Mouse (Mus musculus): ENCODE results near the gene Ap2a2. TPM values are rescaled to one million over a fixed set of nuclear protein-coding genes. Genes with fewer than 3 reads are reported as not detected.

The Ap2a2 gene
- polyA plus RNA-seq, 1 experiment from 2014 or later: 70.3 TPM

DNA sequence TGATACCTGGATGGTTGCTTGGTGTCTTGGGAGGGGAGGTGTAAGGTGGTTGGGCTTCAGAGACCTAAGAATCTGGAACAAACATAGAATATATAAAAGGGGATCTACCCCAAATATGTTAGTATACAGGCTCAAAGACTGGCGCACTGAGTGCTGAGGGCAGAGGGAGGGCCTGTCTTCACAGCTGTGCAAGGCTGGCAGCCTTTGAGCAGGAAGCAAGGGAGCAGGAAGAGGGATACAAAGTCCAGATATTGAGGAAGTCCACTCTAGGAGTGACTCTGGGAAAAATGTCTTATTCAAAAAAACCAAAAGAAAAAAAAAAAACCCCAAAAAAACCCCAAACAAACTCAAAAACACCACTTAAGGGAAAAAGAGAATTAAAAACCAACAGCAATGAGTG is 30.1 kb downstream of the Ap2a2 start:
- 97% methylated on average over 1 of the region's 1 CpGs for WGBS
- Histone ChIP-seq H3K36me3 (ENCODE audit: control insufficient read depth, insufficient read depth, low read length) (peaks cover 7% of the 10 kb centered on the region; the same call in 1 of the 2 replicates), H3K9me3 (ENCODE audit: control insufficient read depth, low read length) (no peaks in the 10 kb centered on the region), H3K27ac (replicated peaks; ENCODE audit: low read depth, low read length) (no peak overlapping the region), H3K9ac (ENCODE audit: low read length) (no peak overlapping the region), H3K4me2 (ENCODE audit: low read depth, severe bottlenecking) (no peak overlapping the region), H3K27me3 (ENCODE audit: control insufficient read depth, insufficient read depth, low read length) (no peaks in the 10 kb centered on the region), H3K4me3 (ENCODE audit: low read depth, low read length) (no peak overlapping the region), H3K4me1 (ENCODE audit: control insufficient read depth, insufficient read depth, low read length) (no peaks in the 10 kb centered on the region)
- ATAC-seq (ENCODE audit: insufficient number of reproducible peaks, low FRiP score, low TSS enrichment, low read depth): no peak
- no peak for DNase-seq (ENCODE audit: low spot score)

DNA sequence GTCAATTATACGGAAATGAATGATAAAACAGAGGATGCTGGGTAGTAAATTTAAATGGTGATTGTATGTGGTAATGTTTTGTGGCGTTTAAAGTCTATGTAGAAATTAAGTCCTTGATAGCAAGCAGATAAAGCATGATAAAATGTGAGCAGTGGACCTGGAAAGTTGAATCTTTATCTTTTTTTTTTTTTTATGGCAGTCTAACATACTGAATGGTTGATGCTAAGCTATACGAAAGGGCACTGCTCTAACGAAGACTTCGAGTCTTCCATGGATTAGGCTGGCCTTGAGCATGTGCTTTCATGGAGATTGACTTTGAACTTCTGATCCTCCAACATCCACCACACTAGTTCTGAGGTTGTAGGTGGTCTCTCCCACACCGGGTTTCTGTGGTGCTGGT is 31.1 kb downstream of the Ap2a2 start:
- peaks cover 7% of the 10 kb centered on the region; the same call in 1 of the 2 replicates for H3K36me3 ChIP-seq (ENCODE audit: control insufficient read depth, insufficient read depth, low read length)
- no peak for DNase-seq (ENCODE audit: low spot score)
- no peaks in the 10 kb centered on the region for H3K9me3 ChIP-seq (ENCODE audit: control insufficient read depth, low read length)
- no peak overlapping the region for H3K9ac ChIP-seq (ENCODE audit: low read length)
- ATAC-seq (ENCODE audit: insufficient number of reproducible peaks, low FRiP score, low TSS enrichment, low read depth): no peak
- H3K4me1 ChIP-seq (ENCODE audit: control insufficient read depth, insufficient read depth, low read length): no peaks in the 10 kb centered on the region
- WGBS: 90% methylated on average over 6 of the region's 6 CpGs
- no peak overlapping the region for H3K4me3 ChIP-seq (ENCODE audit: low read depth, low read length)
- H3K27me3 ChIP-seq (ENCODE audit: control insufficient read depth, insufficient read depth, low read length): no peaks in the 10 kb centered on the region
- H3K4me2 ChIP-seq (ENCODE audit: low read depth, severe bottlenecking): no peak overlapping the region
- no peak overlapping the region for H3K27ac ChIP-seq (replicated peaks; ENCODE audit: low read depth, low read length)

DNA sequence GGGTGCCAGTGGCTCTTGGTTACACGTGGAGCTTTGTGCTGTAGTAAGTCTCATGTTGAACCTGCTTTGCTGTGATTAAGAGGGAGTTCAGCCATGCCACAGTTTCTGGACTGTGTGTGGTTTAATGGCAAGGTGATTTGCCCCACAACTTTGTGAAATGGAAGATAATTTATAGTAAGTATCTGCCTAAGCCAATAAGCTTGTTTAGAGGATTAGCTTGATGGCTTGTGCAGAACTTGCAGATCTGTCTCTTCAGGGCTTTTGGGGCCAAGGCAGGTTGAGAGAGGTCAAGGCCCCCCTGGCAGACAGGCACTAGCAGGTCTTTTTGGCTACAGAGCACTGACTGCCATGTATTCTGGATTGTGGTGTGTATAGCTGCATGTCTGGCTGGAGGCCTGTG is 35.0 kb downstream of the Ap2a2 start:
- Histone ChIP-seq H3K9me3 (ENCODE audit: control insufficient read depth, low read length) (no peaks in the 10 kb centered on the region), H3K4me1 (ENCODE audit: control insufficient read depth, insufficient read depth, low read length) (no peaks in the 10 kb centered on the region), H3K4me2 (ENCODE audit: low read depth, severe bottlenecking) (no peak overlapping the region), H3K9ac (ENCODE audit: low read length) (no peak overlapping the region), H3K27ac (replicated peaks; ENCODE audit: low read depth, low read length) (no peak overlapping the region), H3K36me3 (ENCODE audit: control insufficient read depth, insufficient read depth, low read length) (peaks cover 13% of the 10 kb centered on the region; the same call in 1 of the 2 replicates), H3K4me3 (ENCODE audit: low read depth, low read length) (no peak overlapping the region), H3K27me3 (ENCODE audit: control insufficient read depth, insufficient read depth, low read length) (no peaks in the 10 kb centered on the region)
- DNase-seq (ENCODE audit: low spot score): no peak
- no peak for ATAC-seq (ENCODE audit: insufficient number of reproducible peaks, low FRiP score, low TSS enrichment, low read depth)
- WGBS: 81% methylated on average over 1 of the region's 1 CpGs

DNA sequence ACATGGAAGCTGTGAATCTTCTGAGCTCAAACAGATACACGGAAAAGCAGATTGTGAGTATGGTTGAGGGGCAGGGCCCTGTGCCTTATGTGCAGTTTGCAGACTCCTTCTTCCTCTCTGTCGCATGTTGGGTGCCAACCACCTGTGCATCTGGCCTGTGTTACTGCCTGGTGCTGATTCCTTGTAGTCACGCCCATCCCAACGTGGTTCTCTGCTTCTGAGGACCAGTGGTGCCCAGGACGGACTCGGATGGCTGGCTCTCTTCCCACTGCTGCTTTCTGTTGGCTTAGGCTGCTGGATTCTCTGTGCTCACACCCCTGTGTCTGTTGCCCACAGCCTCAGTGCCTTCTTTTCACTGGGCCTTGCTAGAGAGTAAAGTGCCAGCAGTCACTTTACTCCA is 35.6 kb downstream of the Ap2a2 start:
- Histone ChIP-seq H3K4me3 (ENCODE audit: low read depth, low read length) (no peak overlapping the region), H3K9ac (ENCODE audit: low read length) (no peak overlapping the region), H3K4me1 (ENCODE audit: control insufficient read depth, insufficient read depth, low read length) (no peaks in the 10 kb centered on the region), H3K27me3 (ENCODE audit: control insufficient read depth, insufficient read depth, low read length) (no peaks in the 10 kb centered on the region), H3K9me3 (ENCODE audit: control insufficient read depth, low read length) (no peaks in the 10 kb centered on the region), H3K27ac (replicated peaks; ENCODE audit: low read depth, low read length) (no peak overlapping the region), H3K4me2 (ENCODE audit: low read depth, severe bottlenecking) (no peak overlapping the region), H3K36me3 (ENCODE audit: control insufficient read depth, insufficient read depth, low read length) (peaks cover 17% of the 10 kb centered on the region; the same call in 1 of the 2 replicates)
- no peak for DNase-seq (ENCODE audit: low spot score)
- 95% methylated on average over 6 of the region's 6 CpGs for whole genome bisulfite sequencing
- no peak for ATAC-seq (ENCODE audit: insufficient number of reproducible peaks, low FRiP score, low TSS enrichment, low read depth)

DNA sequence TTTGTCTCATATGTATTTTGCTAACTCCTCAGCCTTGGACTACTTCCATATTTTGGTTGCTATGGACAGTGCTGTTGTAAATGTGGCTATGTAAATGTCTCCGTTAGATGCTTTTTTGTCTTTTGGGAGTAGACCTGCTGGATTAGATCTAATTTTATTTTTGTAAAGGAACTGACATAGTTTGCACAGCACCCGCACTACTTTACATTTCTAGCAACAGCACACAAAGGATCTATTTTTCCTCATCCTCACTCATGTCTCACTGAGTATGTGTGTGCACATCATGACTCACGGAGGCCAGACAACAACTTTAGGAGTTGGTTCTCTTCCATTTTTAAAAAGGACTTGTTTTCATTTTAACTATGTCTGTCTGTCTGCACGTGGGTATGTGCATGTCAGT is 45.7 kb downstream of the Ap2a2 start:
- no peaks in the 10 kb centered on the region for H3K27me3 ChIP-seq (ENCODE audit: control insufficient read depth, insufficient read depth, low read length)
- H3K27ac ChIP-seq (replicated peaks; ENCODE audit: low read depth, low read length): no peak overlapping the region
- no peak overlapping the region for H3K4me2 ChIP-seq (ENCODE audit: low read depth, severe bottlenecking)
- H3K4me3 ChIP-seq (ENCODE audit: low read depth, low read length): no peak overlapping the region
- ATAC-seq (ENCODE audit: insufficient number of reproducible peaks, low FRiP score, low TSS enrichment, low read depth) (no peak), DNase-seq (ENCODE audit: low spot score) (no peak)
- no peak overlapping the region for H3K9ac ChIP-seq (ENCODE audit: low read length)
- peaks cover 15% of the 10 kb centered on the region for H3K36me3 ChIP-seq (ENCODE audit: control insufficient read depth, insufficient read depth, low read length)
- 0 out of 2 replicates have a peak, but pooled peaks cover 5% of the 10 kb centered on the region for H3K4me1 ChIP-seq (ENCODE audit: control insufficient read depth, insufficient read depth, low read length)
- 93% methylated on average over 4 of the region's 4 CpGs for WGBS
- H3K9me3 ChIP-seq (ENCODE audit: control insufficient read depth, low read length): no peaks in the 10 kb centered on the region

DNA sequence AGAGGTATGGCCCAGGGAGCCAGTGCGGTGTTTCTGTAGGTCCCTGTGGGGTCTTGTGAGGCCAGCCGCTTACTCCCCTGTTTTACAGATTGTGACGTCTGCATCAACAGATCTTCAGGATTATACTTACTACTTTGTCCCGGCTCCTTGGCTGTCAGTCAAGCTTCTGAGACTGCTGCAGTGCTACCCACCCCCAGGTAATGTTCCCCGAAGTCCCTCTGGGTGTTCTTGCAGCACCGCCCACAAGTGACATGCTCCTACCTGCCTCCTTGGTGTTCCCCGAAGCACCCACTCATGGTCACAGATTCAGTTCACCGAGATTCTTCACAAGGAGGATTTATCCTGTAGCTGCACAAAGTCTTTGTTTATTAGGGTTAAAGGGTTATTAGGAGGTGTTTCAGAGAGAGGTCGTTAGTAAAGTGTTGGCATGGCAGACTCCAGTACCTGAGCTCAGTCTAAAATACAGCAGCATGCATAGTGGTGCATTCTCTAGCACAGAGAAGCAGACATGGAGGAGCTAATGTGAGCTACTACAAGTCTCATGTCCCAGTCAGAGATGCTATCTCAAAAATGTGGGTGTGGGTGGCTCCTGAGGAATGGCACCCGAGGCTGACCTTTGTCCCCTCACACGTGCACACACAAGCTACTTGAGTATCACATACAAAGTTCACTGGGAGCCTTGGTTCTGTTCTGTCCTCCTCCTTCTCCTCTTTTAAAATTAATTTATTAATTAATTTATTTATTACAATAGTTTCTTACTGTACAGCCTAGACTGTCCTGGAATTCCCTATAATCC is 47.9 kb downstream of the Ap2a2 start:
- H3K36me3 ChIP-seq (ENCODE audit: control insufficient read depth, insufficient read depth, low read length): peaks cover 26% of the 10 kb centered on the region
- H3K4me1 ChIP-seq (ENCODE audit: control insufficient read depth, insufficient read depth, low read length): 0 out of 2 replicates have a peak, but pooled peaks cover 5% of the 10 kb centered on the region
- H3K4me3 ChIP-seq (ENCODE audit: low read depth, low read length): no peak overlapping the region
- DNase-seq (ENCODE audit: low spot score) (no peak), ATAC-seq (ENCODE audit: insufficient number of reproducible peaks, low FRiP score, low TSS enrichment, low read depth) (no peak)
- H3K4me2 ChIP-seq (ENCODE audit: low read depth, severe bottlenecking): no peak overlapping the region
- peak overlapping the region; percentile 21; the same call in 1 of the 2 replicates for H3K27ac ChIP-seq (replicated peaks; ENCODE audit: low read depth, low read length)
- no peaks in the 10 kb centered on the region for H3K27me3 ChIP-seq (ENCODE audit: control insufficient read depth, insufficient read depth, low read length)
- WGBS: 73% methylated on average over 11 of the region's 11 CpGs
- H3K9me3 ChIP-seq (ENCODE audit: control insufficient read depth, low read length): no peaks in the 10 kb centered on the region
- no peak overlapping the region for H3K9ac ChIP-seq (ENCODE audit: low read length)

DNA sequence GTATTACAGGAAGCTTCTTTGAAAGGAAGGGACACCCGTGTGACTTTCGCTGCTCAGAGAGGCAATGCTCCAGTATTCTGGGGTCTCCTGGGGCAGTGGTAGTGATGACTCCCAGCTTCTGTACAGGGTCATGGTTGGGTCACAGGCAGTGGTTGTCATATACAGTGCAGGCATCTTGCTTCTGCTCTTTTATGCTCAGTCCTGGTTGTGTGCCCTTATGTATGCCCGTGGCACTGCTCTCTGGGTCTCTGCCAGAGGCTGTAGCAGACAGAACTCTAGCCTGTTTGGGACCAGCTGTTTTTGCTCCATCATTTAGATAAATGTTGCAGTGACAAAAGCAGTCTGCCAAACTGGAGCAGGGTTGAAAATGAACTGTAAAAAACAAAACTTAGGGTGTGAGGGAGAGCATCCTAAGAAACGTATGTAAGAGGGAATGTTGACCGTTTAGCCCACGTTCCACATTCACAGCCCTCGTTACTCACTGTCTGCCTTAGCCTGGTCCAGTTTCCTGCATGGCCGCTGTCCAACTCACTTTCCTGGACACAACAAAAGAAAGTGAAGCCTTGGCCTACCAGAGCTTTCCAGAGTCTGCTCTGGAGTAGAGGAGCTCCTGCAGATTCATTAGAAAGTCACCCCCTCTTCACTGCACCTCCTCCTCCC is 49.9 kb downstream of the Ap2a2 start:
- no peak overlapping the region for H3K9ac ChIP-seq (ENCODE audit: low read length)
- H3K4me3 ChIP-seq (ENCODE audit: low read depth, low read length): no peak overlapping the region
- no peak overlapping the region for H3K27ac ChIP-seq (replicated peaks; ENCODE audit: low read depth, low read length)
- H3K27me3 ChIP-seq (ENCODE audit: control insufficient read depth, insufficient read depth, low read length): no peaks in the 10 kb centered on the region
- no peaks in the 10 kb centered on the region for H3K9me3 ChIP-seq (ENCODE audit: control insufficient read depth, low read length)
- H3K36me3 ChIP-seq (ENCODE audit: control insufficient read depth, insufficient read depth, low read length): peaks cover 21% of the 10 kb centered on the region
- no peak for DNase-seq (ENCODE audit: low spot score)
- WGBS: 83% methylated on average over 8 of the region's 8 CpGs
- ATAC-seq (ENCODE audit: insufficient number of reproducible peaks, low FRiP score, low TSS enrichment, low read depth): no peak
- H3K4me2 ChIP-seq (ENCODE audit: low read depth, severe bottlenecking): no peak overlapping the region
- 0 out of 2 replicates have a peak, but pooled peaks cover 5% of the 10 kb centered on the region for H3K4me1 ChIP-seq (ENCODE audit: control insufficient read depth, insufficient read depth, low read length)

DNA sequence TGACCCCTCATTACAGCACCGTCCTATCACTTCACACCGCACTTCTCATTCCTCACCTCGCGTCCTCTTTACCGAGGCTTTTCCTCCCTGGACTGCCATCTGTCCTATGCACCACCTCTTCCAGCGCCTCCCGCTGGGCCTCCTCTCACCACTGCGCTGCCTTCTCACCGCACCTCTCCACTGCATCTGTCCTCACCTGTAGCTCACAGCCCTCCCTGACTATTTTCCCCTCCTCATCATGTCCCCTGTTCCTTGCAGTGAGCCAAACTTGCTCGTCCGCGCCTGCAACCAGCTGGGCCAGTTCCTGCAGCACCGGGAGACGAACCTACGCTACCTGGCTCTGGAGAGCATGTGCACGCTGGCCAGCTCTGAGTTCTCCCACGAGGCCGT is 50.4 kb downstream of the Ap2a2 start:
- no peaks in the 10 kb centered on the region for H3K27me3 ChIP-seq (ENCODE audit: control insufficient read depth, insufficient read depth, low read length)
- peaks cover 21% of the 10 kb centered on the region for H3K36me3 ChIP-seq (ENCODE audit: control insufficient read depth, insufficient read depth, low read length)
- no peak for DNase-seq (ENCODE audit: low spot score)
- no peak overlapping the region for H3K4me2 ChIP-seq (ENCODE audit: low read depth, severe bottlenecking)
- no peaks in the 10 kb centered on the region for H3K9me3 ChIP-seq (ENCODE audit: control insufficient read depth, low read length)
- H3K27ac ChIP-seq (replicated peaks; ENCODE audit: low read depth, low read length): no peak overlapping the region
- H3K9ac ChIP-seq (ENCODE audit: low read length): no peak overlapping the region
- no peak overlapping the region for H3K4me3 ChIP-seq (ENCODE audit: low read depth, low read length)
- WGBS: 76% methylated on average over 18 of the region's 18 CpGs
- 0 out of 2 replicates have a peak, but pooled peaks cover 5% of the 10 kb centered on the region for H3K4me1 ChIP-seq (ENCODE audit: control insufficient read depth, insufficient read depth, low read length)
- ATAC-seq (ENCODE audit: insufficient number of reproducible peaks, low FRiP score, low TSS enrichment, low read depth): no peak

Data from limb, embryonic 11.5 days (tissue).